Mouse (Mus musculus): ENCODE data around the gene Slc25a33. TPM values are rescaled to one million over a fixed set of nuclear protein-coding genes. Genes with fewer than 3 reads are reported as not detected.

The Slc25a33 gene
- polyA plus RNA-seq, 1 experiment, result 14.0 TPM

DNA sequence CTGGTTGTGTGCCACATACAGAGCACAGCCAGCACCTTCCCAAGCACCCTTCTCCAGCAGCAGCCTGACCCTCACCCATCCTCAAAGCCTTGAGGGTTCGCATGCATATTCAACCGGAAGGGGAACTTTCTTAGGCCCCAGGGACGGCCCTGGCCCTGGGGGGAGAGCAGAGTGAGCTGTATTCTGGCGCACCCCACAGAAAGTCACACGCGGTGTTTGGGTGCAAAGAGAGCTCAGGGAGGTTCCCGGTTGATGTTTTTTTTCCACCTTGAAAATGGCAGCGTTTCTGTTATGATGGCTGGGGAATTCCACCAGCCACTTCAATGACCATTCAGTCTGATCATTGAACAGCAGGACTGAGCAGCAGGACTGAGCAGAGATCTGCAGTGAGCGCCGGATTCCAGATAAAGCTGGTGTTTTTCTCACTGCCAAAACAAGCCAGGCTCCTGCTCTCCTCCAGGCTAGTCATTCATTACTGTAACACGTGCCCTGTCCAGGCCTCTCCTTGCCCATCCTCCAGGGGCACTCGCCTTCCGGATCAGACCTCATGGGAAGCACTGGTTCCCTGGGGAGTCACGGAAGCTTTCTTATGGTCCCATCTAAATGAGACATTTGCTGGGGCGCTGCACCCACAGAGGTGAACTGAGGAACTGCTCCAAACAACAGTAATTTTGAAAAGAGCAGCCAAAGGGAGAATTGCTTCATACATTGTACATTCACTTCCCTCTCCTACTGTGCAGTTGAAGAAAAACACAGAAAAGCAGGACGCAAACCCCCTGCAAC lies 77.7 kb downstream of the Slc25a33 start:
- no peak for DNase-seq (ENCODE audit: low read depth)

Other genes with a start within 250 kb of the Slc25a33 start
- gene Clstn1, start 187.8 kb downstream of the Slc25a33 start, polyA plus RNA-seq (2012; rRNA removed), result 31.8 and 53.1 TPM in 2 replicates
- gene Pik3cd, start 71.7 kb downstream of the Slc25a33 start, polyA plus RNA-seq (2012; rRNA removed), result 5.1 and 6.2 TPM in 2 replicates
- 28.5 and 34.2 TPM in 2 replicates for gene Tmem201, start 36.2 kb downstream of the Slc25a33 start, polyA plus RNA-seq (2012; rRNA removed)
- 26.1 and 28.5 TPM in 2 replicates for gene Spsb1, start 180.8 kb upstream of the Slc25a33 start, polyA plus RNA-seq (2012; rRNA removed)
- gene H6pd, start 234.7 kb upstream of the Slc25a33 start, polyA plus RNA-seq (2012; rRNA removed), result 129 and 141 TPM in 2 replicates

Measured in gonadal fat pad, adult 2 months (tissue).